In the genomic region with DNA sequence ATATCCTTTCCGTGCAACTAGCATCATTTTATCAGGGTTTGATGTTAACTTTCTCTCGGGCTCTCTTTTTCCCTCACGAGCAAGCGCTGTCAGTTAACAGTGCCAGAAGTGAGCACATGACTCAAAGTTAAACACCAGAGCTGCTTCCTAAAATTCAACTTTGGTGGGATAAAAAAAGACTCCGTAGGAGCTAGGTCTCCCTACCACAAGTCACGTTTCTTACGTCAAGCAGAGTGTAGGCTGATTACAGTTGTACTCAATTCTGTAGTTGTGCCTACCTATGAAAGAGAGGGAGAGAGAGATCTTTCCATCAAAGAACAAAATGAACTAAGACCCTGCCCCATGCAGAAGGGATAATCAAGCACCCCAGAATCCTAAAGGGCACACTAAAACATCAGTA, we compare ENCODE assay signal across 27 mouse cellular contexts.
"Had no signal": no experiment of that assay in that cellular context is flagged by ENCODE, and none has a peak within 500 bp of the region (broad histone marks: within the 10 kb centered on the region; RNA-seq: fewer than 3 reads in every experiment).

No protein-coding gene starts in this region.

- H3K27me3 ChIP-seq: heart, embryonic 12.5 days; hindbrain, embryonic 12.5 days; intestine, embryonic 15.5 days; kidney, embryonic 15.5 days; limb, embryonic 13.5 days; limb, embryonic 15.5 days; liver, embryonic 12.5 days had no signal

- H3K4me3 ChIP-seq: gastrocnemius, adult 2 months; heart, embryonic 10.5 days; heart, embryonic 12.5 days; hindbrain, embryonic 10.5 days; hindbrain, embryonic 12.5 days; intestine, embryonic 15.5 days; kidney, embryonic 15.5 days; limb, embryonic 13.5 days; limb, embryonic 15.5 days; liver, embryonic 12.5 days had no signal

- H3K27ac ChIP-seq: gastrocnemius, adult 2 months; heart, embryonic 10.5 days; hindbrain, embryonic 10.5 days; hindbrain, embryonic 12.5 days; hindbrain, embryonic 14.5 days; intestine, embryonic 15.5 days; kidney, embryonic 15.5 days; kidney, postnatal 0 days; limb, embryonic 13.5 days; limb, embryonic 15.5 days; liver, embryonic 12.5 days; liver, embryonic 14.5 days had no signal

- DNase-seq: gastrocnemius, adult 2 months; gastrocnemius, postnatal 10 days; gastrocnemius, postnatal 25 days; heart, postnatal 14 days; heart, postnatal 4 days; kidney, adult 11 months; kidney, adult 2 months; kidney, adult 9 months; kidney, postnatal 14 days; kidney, postnatal 36 days; layer of hippocampus, adult 9-11 months; layer of hippocampus, postnatal 36 days; left cerebral cortex, postnatal 4 days had no signal

- H3K9ac ChIP-seq: heart, embryonic 12.5 days; hindbrain, embryonic 12.5 days; hindbrain, embryonic 14.5 days; intestine, embryonic 15.5 days; kidney, embryonic 15.5 days; limb, embryonic 13.5 days; limb, embryonic 15.5 days; liver, embryonic 12.5 days; liver, embryonic 14.5 days had no signal

- ATAC-seq: hindbrain, embryonic 16.5 days; inflammation-experienced regulatory T-cells, adult 6 months; intestine, embryonic 15.5 days; liver, embryonic 12.5 days had no signal

- H3K36me3 ChIP-seq: heart, embryonic 10.5 days; heart, embryonic 12.5 days; hindbrain, embryonic 12.5 days; intestine, embryonic 15.5 days; kidney, embryonic 15.5 days; limb, embryonic 13.5 days; limb, embryonic 15.5 days; liver, embryonic 12.5 days had no signal

- H3K4me2 ChIP-seq: heart, embryonic 12.5 days; hindbrain, embryonic 12.5 days; hindbrain, embryonic 14.5 days; intestine, embryonic 15.5 days; kidney, embryonic 15.5 days; limb, embryonic 13.5 days; limb, embryonic 15.5 days; liver, embryonic 12.5 days had no signal

- H3K9me3 ChIP-seq: heart, embryonic 10.5 days; heart, embryonic 12.5 days; hindbrain, embryonic 10.5 days; hindbrain, embryonic 12.5 days; intestine, embryonic 15.5 days; kidney, embryonic 15.5 days; limb, embryonic 13.5 days; limb, embryonic 15.5 days; liver, embryonic 12.5 days had no signal

- H3K4me1 ChIP-seq: heart, embryonic 10.5 days; intestine, embryonic 15.5 days; liver, embryonic 12.5 days had no signal
